Mouse (Mus musculus) embryonic fibroblast, embryonic 13.5 days (primary cell): Measurements from ENCODE around the gene Atp6v1g2.

Experiments
- CTCF ChIP-seq: IDR thresholded peaks from 2 replicates; pipeline ENCODE4 v1.5.1; 2011; ENCODE audit warnings: mild to moderate bottlenecking, control low read depth, low read length, moderate library complexity, borderline replicate concordance; ENCODE audit not compliant: insufficient read depth
- POLR2A ChIP-seq: IDR thresholded peaks from 2 replicates; pipeline ENCODE4 v1.6.1; 2011; ENCODE audit warnings: low read depth, mild to moderate bottlenecking, control low read depth, low read length, moderate library complexity

GRCm38 (mm10) chr17:35272249-35272648 lies 38.8 kb downstream of the Atp6v1g2 start:
- TF ChIP-seq CTCF: no peak
- no peak for TF ChIP-seq POLR2A
